Mouse (Mus musculus) granulocyte monocyte progenitor cell, adult 5-6 weeks (primary cell): Measurements from ENCODE around the gene Cmtm5. TPM values are rescaled to one million over a fixed set of nuclear protein-coding genes. Genes with fewer than 3 reads are reported as not detected.

Experiments used
- total RNA-seq, 2 experiments: library from RNA; stranded (forward) in 1 of 2; stranded (reverse) in 1 of 2; fragments of 200-712, 200-1000 nt in 1 of 2; fragments of >200 nt in 1 of 2; fragmentation: Nextera tagmentation in 1 of 2; gene quantifications; 2 replicates each; pipeline ENCODE4 v1.2.3; 2014 to 2017

The Cmtm5 gene
- total RNA-seq, 2 experiments from 2014 or later: not detected

Other genes with a start within 250 kb of the Cmtm5 start
- 236 and 252 TPM in 2 replicates for gene Acin1, start 249.3 kb upstream of the Cmtm5 start, total RNA-seq (2014; fragmentation: Nextera tagmentation)
- gene Acin1, start 249.3 kb upstream of the Cmtm5 start, total RNA-seq (2017): 198 and 208 TPM in 2 replicates
- gene Gm29776, start 237.4 kb upstream of the Cmtm5 start, total RNA-seq (2014; fragmentation: Nextera tagmentation): 0.15 TPM in 1 of 2 replicates, not detected in the other
- 0.22 TPM in 1 of 2 replicates, not detected in the other for gene Gm29776, start 237.4 kb upstream of the Cmtm5 start, total RNA-seq (2017)
- gene Cebpe, start 224.1 kb upstream of the Cmtm5 start, total RNA-seq (2014; fragmentation: Nextera tagmentation): 23.1 and 45.9 TPM in 2 replicates
- 57.2 and 63.7 TPM in 2 replicates for gene Cebpe, start 224.1 kb upstream of the Cmtm5 start, total RNA-seq (2017)
- gene Slc7a8, start 154.3 kb upstream of the Cmtm5 start, total RNA-seq (2014; fragmentation: Nextera tagmentation): 7.6 and 8.3 TPM in 2 replicates
- 2.0 and 3.2 TPM in 2 replicates for gene Slc7a8, start 154.3 kb upstream of the Cmtm5 start, total RNA-seq (2017)
- gene Rnf212b, start 122.1 kb upstream of the Cmtm5 start, total RNA-seq (2014; fragmentation: Nextera tagmentation): not detected in 2 replicates
- not detected in 2 replicates for gene Rnf212b, start 122.1 kb upstream of the Cmtm5 start, total RNA-seq (2017)
- gene Homez, start 65.3 kb upstream of the Cmtm5 start, total RNA-seq (2014; fragmentation: Nextera tagmentation): 14.3 and 19.1 TPM in 2 replicates
- gene Homez, start 65.3 kb upstream of the Cmtm5 start, total RNA-seq (2017): 8.4 and 8.7 TPM in 2 replicates
- gene Ppp1r3e, start 58.7 kb upstream of the Cmtm5 start, total RNA-seq (2014; fragmentation: Nextera tagmentation): 12.2 and 21.1 TPM in 2 replicates
- 2.5 and 2.9 TPM in 2 replicates for gene Ppp1r3e, start 58.7 kb upstream of the Cmtm5 start, total RNA-seq (2017)
- 9.4 and 13.5 TPM in 2 replicates for gene Bcl2l2, start 52.9 kb upstream of the Cmtm5 start, total RNA-seq (2014; fragmentation: Nextera tagmentation)
- gene Bcl2l2, start 52.9 kb upstream of the Cmtm5 start, total RNA-seq (2017): 9.9 and 10.9 TPM in 2 replicates
- not detected in 2 replicates for gene Gm20521, start 52.8 kb upstream of the Cmtm5 start, total RNA-seq (2014; fragmentation: Nextera tagmentation)
- not detected in 2 replicates for gene Gm20521, start 52.8 kb upstream of the Cmtm5 start, total RNA-seq (2017)
- 181 and 215 TPM in 2 replicates for gene Pabpn1, start 43.8 kb upstream of the Cmtm5 start, total RNA-seq (2014; fragmentation: Nextera tagmentation)
- gene Pabpn1, start 43.8 kb upstream of the Cmtm5 start, total RNA-seq (2017): 286 and 319 TPM in 2 replicates
- gene Slc22a17, start 23.1 kb upstream of the Cmtm5 start, total RNA-seq (2014; fragmentation: Nextera tagmentation): 1.4 and 2.8 TPM in 2 replicates
- 0.52 and 0.77 TPM in 2 replicates for gene Slc22a17, start 23.1 kb upstream of the Cmtm5 start, total RNA-seq (2017)
- gene Efs, start 10.1 kb upstream of the Cmtm5 start, total RNA-seq (2014; fragmentation: Nextera tagmentation): not detected in 2 replicates
- not detected in 2 replicates for gene Efs, start 10.1 kb upstream of the Cmtm5 start, total RNA-seq (2017)
- gene Il25, start 3.6 kb upstream of the Cmtm5 start, total RNA-seq (2014; fragmentation: Nextera tagmentation): not detected in 2 replicates
- not detected in 2 replicates for gene Il25, start 3.6 kb upstream of the Cmtm5 start, total RNA-seq (2017)
- not detected in 2 replicates for gene Myh6, start 30.7 kb downstream of the Cmtm5 start, total RNA-seq (2014; fragmentation: Nextera tagmentation)
- not detected in 2 replicates for gene Myh6, start 30.7 kb downstream of the Cmtm5 start, total RNA-seq (2017)
- gene Gm17428, start 40.7 kb downstream of the Cmtm5 start, total RNA-seq (2014; fragmentation: Nextera tagmentation): not detected in 2 replicates
- not detected in 2 replicates for gene Gm17428, start 40.7 kb downstream of the Cmtm5 start, total RNA-seq (2017)
- not detected in 2 replicates for gene Myh7, start 58.4 kb downstream of the Cmtm5 start, total RNA-seq (2014; fragmentation: Nextera tagmentation)
- gene Myh7, start 58.4 kb downstream of the Cmtm5 start, total RNA-seq (2017): not detected in 2 replicates
- 50.2 and 65.5 TPM in 2 replicates for gene Ngdn, start 79.2 kb downstream of the Cmtm5 start, total RNA-seq (2014; fragmentation: Nextera tagmentation)
- gene Ngdn, start 79.2 kb downstream of the Cmtm5 start, total RNA-seq (2017): 62.7 and 75.3 TPM in 2 replicates
- gene Zfhx2, start 156.1 kb downstream of the Cmtm5 start, total RNA-seq (2014; fragmentation: Nextera tagmentation): 3.0 and 5.2 TPM in 2 replicates
- 0.26 and 0.82 TPM in 2 replicates for gene Zfhx2, start 156.1 kb downstream of the Cmtm5 start, total RNA-seq (2017)
- 11.9 and 16.2 TPM in 2 replicates for gene Thtpa, start 158.5 kb downstream of the Cmtm5 start, total RNA-seq (2014; fragmentation: Nextera tagmentation)
- 10.0 and 13.0 TPM in 2 replicates for gene Thtpa, start 158.5 kb downstream of the Cmtm5 start, total RNA-seq (2017)
- gene Ap1g2, start 170.3 kb downstream of the Cmtm5 start, total RNA-seq (2014; fragmentation: Nextera tagmentation): 56.6 and 87.9 TPM in 2 replicates
- gene Ap1g2, start 170.3 kb downstream of the Cmtm5 start, total RNA-seq (2017): 12.4 and 15.1 TPM in 2 replicates
- not detected in 2 replicates for gene Jph4, start 180.7 kb downstream of the Cmtm5 start, total RNA-seq (2014; fragmentation: Nextera tagmentation)
- not detected in 2 replicates for gene Jph4, start 180.7 kb downstream of the Cmtm5 start, total RNA-seq (2017)